Mouse (Mus musculus) myocyte (in vitro differentiated cells): ENCODE measurements at regions not wholly inside any gene's neighbourhood (a gene's known extent, or its start where the extent isn't known, plus 50 kb on each side); places are given as distances from the start of the nearest gene placed in this dataset.

Experiments
- H3K27me3 ChIP-seq: one replicate; pipeline ENCODE4 v1.6.1; 2011; ENCODE audit not compliant: control insufficient read depth, insufficient read depth, insufficient read length
- H3K36me3 ChIP-seq: one replicate; pipeline ENCODE4 v1.6.1; 2011; ENCODE audit not compliant: control insufficient read depth, insufficient read depth
- H3K4me2 ChIP-seq: one replicate; pipeline ENCODE4 v1.6.1; 2011; ENCODE audit warnings: low read depth, control low read depth
- H3K4me3 ChIP-seq: one replicate; pipeline ENCODE4 v1.5.1; 2011; ENCODE audit warnings: mild to moderate bottlenecking, control low read depth, moderate library complexity
- H3K79me2 ChIP-seq: one replicate; pipeline ENCODE4 v1.6.1; 2011; ENCODE audit not compliant: control insufficient read depth, insufficient read depth
- H3ac ChIP-seq: one replicate; pipeline ENCODE4 v1.6.1; 2011; ENCODE audit not compliant: control insufficient read depth, insufficient read length
- CEBPB ChIP-seq: IDR thresholded peaks from 2 replicates; pipeline ENCODE4 v1.6.1; 2011; ENCODE audit warnings: mild to moderate bottlenecking, moderate library complexity; ENCODE audit not compliant: poor library complexity, insufficient read depth, severe bottlenecking
- E2F4 ChIP-seq: IDR thresholded peaks from one replicate; pipeline ENCODE4 v1.6.1; 2011; ENCODE audit warnings: mild to moderate bottlenecking, control low read depth, moderate library complexity; ENCODE audit not compliant: insufficient read depth
- MAX ChIP-seq: IDR thresholded peaks from one replicate; pipeline ENCODE4 v1.6.1; 2011; ENCODE audit warnings: low read depth, mild to moderate bottlenecking, control low read depth
- MYOD1 ChIP-seq, 3 experiments: IDR thresholded peaks; one replicate each; pipeline ENCODE4 v1.6.1; 2011; ENCODE audit warnings: control low read depth in 2 of 3, low read depth in 2 of 3, mild to moderate bottlenecking in 2 of 3, moderate library complexity in 1 of 3; ENCODE audit not compliant: insufficient read length in 2 of 3, control insufficient read depth in 1 of 3
- MYOG ChIP-seq, 3 experiments: IDR thresholded peaks; one replicate each; pipeline ENCODE4 v1.6.1; 2011; ENCODE audit warnings: control low read depth in 2 of 3, low read depth in 2 of 3, mild to moderate bottlenecking in 2 of 3; ENCODE audit not compliant: insufficient read length in 2 of 3, control insufficient read depth in 1 of 3, insufficient read depth in 1 of 3
- POLR2A ChIP-seq: IDR thresholded peaks from one replicate; pipeline ENCODE4 v1.6.1; 2011; ENCODE audit warnings: low read depth, mild to moderate bottlenecking, control low read depth, moderate library complexity; ENCODE audit not compliant: insufficient read length
- POLR2AphosphoS2 ChIP-seq: IDR thresholded peaks from one replicate; pipeline ENCODE4 v1.6.1; 2011; ENCODE audit warnings: low read depth, control low read depth; ENCODE audit not compliant: insufficient read length
- REST ChIP-seq: IDR thresholded peaks from one replicate; pipeline ENCODE4 v1.6.1; 2011; ENCODE audit warnings: mild to moderate bottlenecking, control low read depth, moderate library complexity; ENCODE audit not compliant: insufficient read depth, insufficient read length
- SRF ChIP-seq: IDR thresholded peaks from one replicate; pipeline ENCODE4 v1.6.1; 2011; ENCODE audit warnings: low read depth; ENCODE audit not compliant: control insufficient read depth, insufficient read length
- TCF12 ChIP-seq: IDR thresholded peaks from one replicate; pipeline ENCODE4 v1.6.1; 2011; ENCODE audit warnings: mild to moderate bottlenecking, control low read depth; ENCODE audit not compliant: poor library complexity, insufficient read depth, severe bottlenecking
- TCF3 ChIP-seq: IDR thresholded peaks from one replicate; pipeline ENCODE4 v1.6.1; 2011; ENCODE audit warnings: low read depth, control low read depth; ENCODE audit not compliant: insufficient read length
- USF1 ChIP-seq: IDR thresholded peaks from one replicate; pipeline ENCODE4 v1.6.1; 2011; ENCODE audit warnings: low read depth, mild to moderate bottlenecking, control low read depth, moderate library complexity

DNA sequence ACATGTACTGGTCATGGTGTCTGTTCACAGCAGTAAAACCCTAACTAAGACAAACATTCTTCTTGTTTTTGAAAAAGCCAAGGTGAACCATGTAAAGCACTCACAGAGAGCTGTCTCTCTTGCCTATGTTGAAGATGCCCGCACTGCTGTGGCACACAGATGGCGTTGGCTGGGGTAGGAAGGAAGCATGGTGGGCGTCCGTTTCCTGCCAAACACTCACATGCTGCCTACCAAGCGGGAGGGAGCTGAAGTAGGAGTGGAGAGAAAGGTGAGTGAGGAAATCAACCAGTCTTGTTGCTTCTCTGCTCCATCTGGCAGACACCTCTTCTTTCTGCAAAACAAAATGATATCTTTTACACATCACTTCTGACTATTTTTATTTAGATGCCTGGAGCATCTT is 200.0 kb downstream of the Diras2 start:
- Histone ChIP-seq H3K36me3 (no peaks in the 10 kb centered on the region), H3K4me2 (no peak overlapping the region), H3ac (no peak overlapping the region), H3K27me3 (no peaks in the 10 kb centered on the region), H3K79me2 (no peaks in the 10 kb centered on the region), H3K4me3 (no peak overlapping the region)
- no peak for TF ChIP-seq POLR2A
- no peak for TF ChIP-seq REST
- no peak for TF ChIP-seq MAX

DNA sequence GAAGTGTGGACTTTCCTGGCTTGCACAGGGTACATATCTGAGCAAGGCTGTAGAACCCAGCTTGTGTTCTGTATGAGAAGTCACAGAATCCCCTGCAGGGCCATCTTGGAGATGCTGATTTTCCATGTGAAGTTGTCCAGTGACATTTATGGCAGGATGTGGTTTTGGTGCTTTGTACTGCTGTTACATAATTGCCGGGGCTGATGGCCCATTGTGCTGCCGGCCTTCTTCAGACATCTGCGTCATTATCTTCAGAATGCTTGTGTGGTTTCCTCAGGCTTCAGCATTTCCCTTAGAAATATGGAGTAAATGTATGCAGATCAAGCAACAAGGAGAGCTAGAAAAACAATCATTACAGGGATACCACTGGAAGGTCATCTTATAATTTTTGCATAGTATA is 196.1 kb downstream of the Diras2 start:
- Histone ChIP-seq H3K4me3 (no peak overlapping the region), H3K79me2 (no peaks in the 10 kb centered on the region), H3K4me2 (no peak overlapping the region), H3ac (no peak overlapping the region), H3K36me3 (no peaks in the 10 kb centered on the region), H3K27me3 (no peaks in the 10 kb centered on the region)
- TF ChIP-seq REST = no peak
- no peak for TF ChIP-seq MAX
- TF ChIP-seq USF1 = no peak
- peak; percentile 49; the same call in 1 of the 2 replicates for TF ChIP-seq CEBPB
- no peak for TF ChIP-seq SRF
- no peak for TF ChIP-seq MYOD1 (IDR thresholded peaks at IDR 0.05; ENCODE audit: control insufficient read depth in 1 of 3, insufficient read length in 2 of 3, low read depth in 2 of 3)
- no peak for TF ChIP-seq TCF3

DNA sequence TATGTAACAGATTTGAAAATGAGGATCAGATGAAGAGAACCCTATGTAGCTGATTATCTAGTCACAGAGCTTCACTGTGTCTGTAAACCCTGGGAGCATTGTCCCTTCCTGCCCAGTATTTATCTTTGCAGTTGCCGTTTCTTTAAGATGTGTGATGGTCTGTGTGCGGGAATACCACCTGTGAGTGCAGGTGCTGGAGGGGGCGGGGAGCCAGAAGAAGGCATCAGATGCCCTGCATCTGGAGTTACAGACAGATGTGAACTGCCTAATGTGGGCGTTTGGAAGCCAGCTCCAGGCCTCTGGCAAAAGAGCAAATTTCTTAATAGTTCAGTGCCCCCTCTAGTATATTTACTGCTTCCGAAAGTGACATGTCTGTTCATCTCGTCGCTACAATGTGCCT is 193.1 kb downstream of the Diras2 start:
- H3K4me3 ChIP-seq = no peak overlapping the region
- TF ChIP-seq TCF12 (no peak), SRF (no peak), MYOG (IDR thresholded peaks at IDR 0.05; ENCODE audit: control insufficient read depth in 1 of 3, insufficient read depth in 1 of 3, insufficient read length in 2 of 3, low read depth in 2 of 3) (no peak), POLR2AphosphoS2 (no peak), MAX (no peak), REST (no peak), USF1 (no peak), POLR2A (no peak), MYOD1 (IDR thresholded peaks at IDR 0.05; ENCODE audit: control insufficient read depth in 1 of 3, insufficient read length in 2 of 3, low read depth in 2 of 3) (no peak), E2F4 (no peak), TCF3 (no peak), CEBPB (no peak)
- no peak overlapping the region for H3K4me2 ChIP-seq
- no peak overlapping the region for H3ac ChIP-seq
- no peaks in the 10 kb centered on the region for H3K79me2 ChIP-seq
- H3K27me3 ChIP-seq = no peaks in the 10 kb centered on the region
- no peaks in the 10 kb centered on the region for H3K36me3 ChIP-seq

DNA sequence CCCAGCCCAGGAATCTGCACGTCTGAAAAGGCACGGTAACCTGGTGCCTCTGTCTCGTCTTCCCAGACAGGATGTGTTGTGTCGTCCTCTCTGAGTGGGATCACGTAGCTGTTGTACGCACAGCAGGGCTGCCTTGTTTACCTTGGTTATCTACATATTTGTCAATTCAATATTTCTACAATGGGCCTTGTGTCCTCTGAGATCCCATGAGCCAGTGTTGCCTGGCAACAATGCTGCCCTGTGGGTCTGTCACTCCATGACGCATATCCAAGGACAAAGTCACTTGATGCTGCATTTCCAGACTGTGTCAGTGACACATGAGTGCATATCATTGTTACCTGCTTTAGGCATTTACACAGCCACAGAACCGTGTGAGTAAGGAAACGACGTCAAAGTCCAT is 191.9 kb downstream of the Diras2 start:
- Histone ChIP-seq H3ac (no peak overlapping the region), H3K4me3 (no peak overlapping the region), H3K4me2 (no peak overlapping the region), H3K79me2 (no peaks in the 10 kb centered on the region), H3K36me3 (no peaks in the 10 kb centered on the region), H3K27me3 (no peaks in the 10 kb centered on the region)
- TF ChIP-seq MYOD1 (IDR thresholded peaks at IDR 0.05; ENCODE audit: control insufficient read depth in 1 of 3, insufficient read length in 2 of 3, low read depth in 2 of 3) (no peak), USF1 (no peak), MYOG (IDR thresholded peaks at IDR 0.05; ENCODE audit: control insufficient read depth in 1 of 3, insufficient read depth in 1 of 3, insufficient read length in 2 of 3, low read depth in 2 of 3) (no peak), TCF12 (no peak), E2F4 (no peak), TCF3 (no peak), POLR2A (no peak), SRF (no peak), CEBPB (no peak), POLR2AphosphoS2 (no peak), MAX (no peak), REST (no peak)

- Histone ChIP-seq H3K79me2 (no peaks in the 10 kb centered on the region), H3ac (no peak overlapping the region), H3K36me3 (no peaks in the 10 kb centered on the region), H3K27me3 (no peaks in the 10 kb centered on the region), H3K4me2 (no peak overlapping the region), H3K4me3 (no peak overlapping the region)
- TF ChIP-seq MYOD1 (IDR thresholded peaks at IDR 0.05; ENCODE audit: control insufficient read depth in 1 of 3, insufficient read length in 2 of 3, low read depth in 2 of 3) = peak in 1 of 3 experiments; percentile 47
- TF ChIP-seq CEBPB = no peak
These were observed 189.1 kb downstream of the Diras2 start for GRCm38 (mm10) chr13:52341981-52342380.

DNA sequence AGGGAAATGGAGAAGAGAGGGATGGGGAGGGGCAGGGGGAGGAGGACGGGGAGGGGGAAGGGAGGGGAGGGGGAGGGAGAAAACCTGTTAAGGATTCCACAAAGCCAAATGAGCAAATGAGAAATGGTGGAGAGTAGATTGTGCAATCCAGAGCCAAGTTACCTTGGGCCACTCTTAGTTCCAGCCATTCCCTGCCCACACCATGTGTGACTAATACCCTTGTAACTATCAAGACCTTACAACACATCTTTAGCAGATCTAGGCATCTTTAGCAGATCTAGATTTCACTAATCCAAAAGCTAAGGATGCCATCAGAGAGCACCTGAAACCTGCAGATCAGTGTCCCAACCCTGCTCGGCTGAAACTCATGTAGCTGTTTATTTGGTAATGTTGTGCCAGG is 186.7 kb downstream of the Diras2 start:
- Histone ChIP-seq H3ac (no peak overlapping the region), H3K27me3 (no peaks in the 10 kb centered on the region), H3K79me2 (no peaks in the 10 kb centered on the region), H3K36me3 (no peaks in the 10 kb centered on the region), H3K4me3 (no peak overlapping the region), H3K4me2 (peak overlapping the region; percentile 7)
- TF ChIP-seq POLR2AphosphoS2 = no peak
- TF ChIP-seq REST = no peak
- TF ChIP-seq CEBPB = peak; percentile 92
